Mouse (Mus musculus) spleen, adult 2 months (tissue): ENCODE measurements around the gene Pde5a.

Source experiments
- CTCF ChIP-seq: fragments of 200-500 bp; IDR thresholded peaks from 2 replicates; pipeline ENCODE4 v1.5.1; 2011; ENCODE audit warnings: mild to moderate bottlenecking, inconsistent platforms; ENCODE audit not compliant: insufficient read depth, insufficient read length, insufficient replicate concordance; ENCODE audit errors: extremely low read depth
- POLR2A ChIP-seq: fragments of 200-500 bp; IDR thresholded peaks from 2 replicates; pipeline ENCODE4 v1.6.1; 2011; ENCODE audit warnings: low read depth, low read length, inconsistent platforms

DNA sequence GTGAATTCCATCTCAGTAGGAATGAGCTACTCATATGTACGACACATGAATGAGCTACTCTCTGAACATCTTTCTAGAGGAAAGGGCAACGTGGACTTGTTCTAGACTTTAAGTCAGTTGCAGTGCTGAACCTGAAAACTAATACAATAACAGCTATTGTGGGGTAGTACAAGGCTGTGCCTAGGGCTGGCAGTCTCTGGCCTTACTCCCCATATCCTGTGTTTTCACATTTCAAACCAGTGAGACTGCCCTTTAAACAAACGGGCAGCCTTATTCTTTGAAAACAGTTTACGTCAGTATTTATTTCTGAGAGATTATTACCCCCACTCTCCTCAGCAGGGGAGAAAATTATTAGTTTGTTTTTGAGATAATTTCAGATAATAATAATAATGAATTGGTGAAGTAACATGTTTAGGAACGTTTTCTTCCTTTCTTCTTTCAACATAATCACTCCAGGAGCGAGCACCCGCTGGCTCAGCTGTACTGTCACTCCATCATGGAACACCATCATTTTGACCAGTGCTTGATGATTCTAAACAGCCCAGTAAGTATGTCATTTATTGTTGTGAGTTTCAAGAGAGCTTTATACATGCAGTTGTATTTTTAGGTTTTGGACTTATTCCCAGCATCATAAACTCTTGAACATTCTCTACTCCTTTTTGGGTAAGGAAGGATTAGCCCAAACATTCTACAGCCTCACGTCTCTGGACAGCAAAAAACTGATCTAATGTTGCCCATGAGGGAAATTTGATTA is 106.5 kb downstream of the Pde5a start:
- TF ChIP-seq CTCF = no peak
- TF ChIP-seq POLR2A = no peak
